Mouse (Mus musculus): ENCODE data around the gene Upk3bl. TPM values are rescaled to one million over a fixed set of nuclear protein-coding genes. Genes with fewer than 3 reads are reported as not detected.
"Not testable (repeated sequence)": the region's sequence is repeated elsewhere in the genome, so short reads cannot be mapped to it uniquely, and the experiment has no call there.

Gene Upk3bl
- polyA plus RNA-seq, 1 experiment from 2014 or later = 6.1 TPM

DNA sequence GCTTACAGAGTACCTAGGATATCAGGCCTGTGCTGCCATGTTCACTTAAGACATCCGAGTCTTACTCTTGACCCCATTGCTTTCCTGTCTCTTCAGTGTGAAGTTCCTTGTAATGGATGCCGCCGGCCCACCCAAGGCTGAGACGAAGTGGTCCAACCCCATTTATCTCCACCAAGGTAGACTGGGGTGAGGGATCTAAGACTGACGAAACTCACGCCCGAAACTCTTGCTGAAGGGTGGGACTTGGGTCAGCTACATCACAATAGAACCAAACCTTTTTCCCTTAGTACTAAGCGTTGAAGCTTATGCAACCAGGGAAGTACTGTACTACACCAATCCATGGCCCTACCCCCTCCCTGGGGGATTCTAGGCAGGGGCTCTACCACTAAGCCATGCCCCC is 12.6 kb upstream of the Upk3bl start:
- no peak for DNase-seq (ENCODE audit: low spot score)
- Histone ChIP-seq H3K9me3 (replicated peaks; ENCODE audit: low read length) (no peaks in the 10 kb centered on the region), H3K9ac (ENCODE audit: low read depth, low read length) (no peak overlapping the region), H3K4me2 (ENCODE audit: low read length) (no peak overlapping the region), H3K4me1 (replicated peaks; ENCODE audit: insufficient read depth, low read length) (0 out of 2 replicates have a peak, but pooled peaks cover 2% of the 10 kb centered on the region), H3K27ac (no peak overlapping the region), H3K36me3 (ENCODE audit: insufficient read depth, low read length) (no peaks in the 10 kb centered on the region), H3K4me3 (replicated peaks; ENCODE audit: low read depth, low read length) (no peak overlapping the region), H3K27me3 (ENCODE audit: insufficient read depth, low read length) (no peaks in the 10 kb centered on the region)
- ATAC-seq (replicated peaks; ENCODE audit: low FRiP score, low read depth) = no peak
- WGBS = 95% methylated on average over 8 of the region's 8 CpGs
- no peak for TF ChIP-seq CTCF (IDR thresholded peaks at IDR 0.05; ENCODE audit: low read depth)

DNA sequence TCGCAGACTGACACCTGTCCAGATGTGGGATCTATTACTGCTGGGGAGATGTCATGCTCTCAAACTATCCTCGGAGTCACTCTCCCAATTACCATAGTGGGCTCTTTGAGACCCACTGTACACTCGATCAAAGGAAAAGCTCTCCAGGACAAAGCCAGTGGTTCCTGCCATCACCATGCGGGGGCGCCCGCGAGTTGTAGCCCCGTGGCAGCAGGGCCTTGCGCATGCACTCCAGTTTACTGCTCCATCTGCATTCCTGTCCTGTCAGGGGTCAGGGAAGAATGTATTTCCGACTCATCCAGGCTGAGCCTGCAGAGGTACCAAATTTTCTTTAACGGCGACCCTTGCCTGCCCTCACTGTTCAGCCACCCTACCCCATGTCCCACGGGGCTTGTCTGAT is 9.4 kb upstream of the Upk3bl start:
- TF ChIP-seq CTCF (IDR thresholded peaks at IDR 0.05; ENCODE audit: low read depth) = peak; percentile 47
- 70% methylated on average over 13 of the region's 13 CpGs for WGBS
- no peaks in the 10 kb centered on the region for H3K9me3 ChIP-seq (replicated peaks; ENCODE audit: low read length)
- H3K4me3 ChIP-seq (replicated peaks; ENCODE audit: low read depth, low read length) = no peak overlapping the region
- no peaks in the 10 kb centered on the region for H3K27me3 ChIP-seq (ENCODE audit: insufficient read depth, low read length)
- H3K36me3 ChIP-seq (ENCODE audit: insufficient read depth, low read length) = no peaks in the 10 kb centered on the region
- DNase-seq (ENCODE audit: low spot score) (no peak), ATAC-seq (replicated peaks; ENCODE audit: low FRiP score, low read depth) (no peak)
- 0 out of 2 replicates have a peak, but pooled peaks cover 5% of the 10 kb centered on the region for H3K4me1 ChIP-seq (replicated peaks; ENCODE audit: insufficient read depth, low read length)
- no peak overlapping the region for H3K4me2 ChIP-seq (ENCODE audit: low read length)
- H3K9ac ChIP-seq (ENCODE audit: low read depth, low read length) = no peak overlapping the region
- H3K27ac ChIP-seq = no peak overlapping the region

DNA sequence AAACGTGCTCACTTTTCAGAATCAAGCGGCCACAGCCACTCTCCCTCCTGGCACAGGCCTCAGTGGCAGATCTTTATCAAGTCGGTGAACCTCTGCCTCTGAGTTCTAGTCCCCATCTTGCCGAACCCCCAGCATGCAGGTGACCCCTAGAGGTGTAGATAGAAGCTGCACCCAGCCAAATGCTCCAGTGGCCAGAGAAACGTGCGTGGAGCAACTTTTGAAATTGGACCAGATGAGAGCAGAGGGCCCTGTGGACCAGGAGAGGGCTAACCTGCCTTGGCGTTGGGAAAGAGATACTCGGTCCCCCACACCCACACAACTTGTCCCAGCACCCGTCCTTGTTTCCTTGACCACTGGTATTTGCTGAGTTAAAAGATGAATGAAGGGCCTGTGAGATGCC is 8.9 kb upstream of the Upk3bl start:
- DNase-seq (ENCODE audit: low spot score) = peak; percentile 41
- Histone ChIP-seq H3K36me3 (ENCODE audit: insufficient read depth, low read length) (no peaks in the 10 kb centered on the region), H3K9ac (ENCODE audit: low read depth, low read length) (no peak overlapping the region), H3K27me3 (ENCODE audit: insufficient read depth, low read length) (no peaks in the 10 kb centered on the region), H3K4me2 (ENCODE audit: low read length) (no peak overlapping the region), H3K4me1 (replicated peaks; ENCODE audit: insufficient read depth, low read length) (0 out of 2 replicates have a peak, but pooled peaks cover 10% of the 10 kb centered on the region), H3K4me3 (replicated peaks; ENCODE audit: low read depth, low read length) (no peak overlapping the region), H3K27ac (no peak overlapping the region), H3K9me3 (replicated peaks; ENCODE audit: low read length) (no peaks in the 10 kb centered on the region)
- no peak for ATAC-seq (replicated peaks; ENCODE audit: low FRiP score, low read depth)
- TF ChIP-seq CTCF (IDR thresholded peaks at IDR 0.05; ENCODE audit: low read depth) = peak; percentile 60; the same call in 1 of the 2 replicates
- whole genome bisulfite sequencing = 28% methylated on average over 9 of the region's 9 CpGs

DNA sequence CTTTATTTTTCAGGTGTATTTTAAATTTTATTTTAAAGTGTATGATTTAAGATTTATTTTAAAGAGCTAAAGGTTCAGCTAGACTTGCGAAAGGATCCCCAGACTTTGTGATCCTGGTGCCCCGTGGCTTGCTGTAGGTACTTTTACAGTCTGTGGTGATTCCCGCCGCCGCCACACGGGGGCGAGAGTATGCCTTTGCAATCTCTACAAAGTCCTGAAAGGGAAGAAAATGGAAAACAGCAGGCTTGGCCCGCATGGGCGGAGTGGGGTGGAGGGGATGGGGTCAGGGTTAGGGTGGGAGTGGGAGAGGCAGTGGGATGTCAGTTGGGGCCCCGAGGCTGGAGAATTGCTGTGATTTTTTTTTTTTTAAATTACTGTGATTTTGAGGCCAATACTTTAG is 8.3 kb upstream of the Upk3bl start:
- DNase-seq (ENCODE audit: low spot score) (peak; percentile 89), ATAC-seq (replicated peaks; ENCODE audit: low FRiP score, low read depth) (no peak)
- WGBS = under 1% methylated on average over 10 of the region's 10 CpGs
- no peak overlapping the region for H3K4me3 ChIP-seq (replicated peaks; ENCODE audit: low read depth, low read length)
- no peaks in the 10 kb centered on the region for H3K9me3 ChIP-seq (replicated peaks; ENCODE audit: low read length)
- TF ChIP-seq CTCF (IDR thresholded peaks at IDR 0.05; ENCODE audit: low read depth) = peak; percentile 87
- H3K27me3 ChIP-seq (ENCODE audit: insufficient read depth, low read length) = no peaks in the 10 kb centered on the region
- no peak overlapping the region for H3K27ac ChIP-seq
- H3K9ac ChIP-seq (ENCODE audit: low read depth, low read length) = no peak overlapping the region
- H3K4me1 ChIP-seq (replicated peaks; ENCODE audit: insufficient read depth, low read length) = peaks cover 10% of the 10 kb centered on the region; the same call in 1 of the 2 replicates
- H3K4me2 ChIP-seq (ENCODE audit: low read length) = no peak overlapping the region
- no peaks in the 10 kb centered on the region for H3K36me3 ChIP-seq (ENCODE audit: insufficient read depth, low read length)

DNA sequence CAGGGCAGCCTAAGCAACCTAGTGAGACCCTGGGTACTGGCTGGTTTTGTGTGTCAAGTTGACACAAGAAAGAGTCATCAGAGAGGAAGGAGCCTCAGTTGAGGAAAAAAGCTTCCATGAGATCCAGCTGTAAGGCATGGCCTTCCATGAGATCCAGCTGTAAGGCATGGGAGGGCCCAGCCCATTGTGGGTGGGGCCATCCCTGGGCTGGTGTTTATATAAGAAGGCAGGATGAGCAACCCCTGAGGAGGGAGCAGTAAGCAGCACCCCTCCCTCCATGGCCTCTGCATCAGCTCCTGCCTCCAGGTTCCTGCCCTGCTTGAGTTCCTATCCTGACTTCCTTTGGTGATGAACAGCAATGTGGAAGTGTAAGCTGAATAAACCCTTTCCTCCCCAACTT is 5.8 kb upstream of the Upk3bl start:
- not testable (repeated sequence) for DNase-seq (ENCODE audit: low spot score); H3K27ac ChIP-seq; H3K36me3 ChIP-seq (ENCODE audit: insufficient read depth, low read length); H3K9ac ChIP-seq (ENCODE audit: low read depth, low read length); ATAC-seq (replicated peaks; ENCODE audit: low FRiP score, low read depth); H3K4me2 ChIP-seq (ENCODE audit: low read length); H3K4me3 ChIP-seq (replicated peaks; ENCODE audit: low read depth, low read length); H3K9me3 ChIP-seq (replicated peaks; ENCODE audit: low read length); H3K27me3 ChIP-seq (ENCODE audit: insufficient read depth, low read length)
- peaks cover 22% of the 10 kb centered on the region for H3K4me1 ChIP-seq (replicated peaks; ENCODE audit: insufficient read depth, low read length)

DNA sequence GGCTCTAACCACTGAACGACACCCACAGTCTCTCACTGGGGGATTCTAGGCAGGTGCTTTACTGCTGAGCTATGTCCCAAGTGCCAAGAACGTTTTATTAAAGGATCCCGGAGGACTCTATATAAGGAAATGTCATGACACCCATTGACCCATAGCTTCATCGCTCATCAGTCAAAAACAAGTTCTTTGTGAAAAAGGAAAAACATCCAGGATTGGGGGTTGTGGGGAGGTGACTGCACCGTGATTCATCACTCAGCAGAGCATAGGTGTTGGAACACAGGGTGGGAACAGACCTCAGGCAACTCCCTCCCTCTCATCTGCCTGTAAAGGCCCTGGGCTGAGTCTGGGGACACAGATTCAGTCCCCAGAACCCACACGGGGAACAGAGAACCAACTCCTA is 4.4 kb upstream of the Upk3bl start:
- Histone ChIP-seq H3K27me3 (ENCODE audit: insufficient read depth, low read length) (no peaks in the 10 kb centered on the region), H3K4me1 (replicated peaks; ENCODE audit: insufficient read depth, low read length) (peaks cover 22% of the 10 kb centered on the region), H3K9ac (ENCODE audit: low read depth, low read length) (no peak overlapping the region), H3K36me3 (ENCODE audit: insufficient read depth, low read length) (no peaks in the 10 kb centered on the region), H3K27ac (peak overlapping the region; percentile 60), H3K4me3 (replicated peaks; ENCODE audit: low read depth, low read length) (no peak overlapping the region), H3K9me3 (replicated peaks; ENCODE audit: low read length) (no peaks in the 10 kb centered on the region), H3K4me2 (ENCODE audit: low read length) (no peak overlapping the region)
- ATAC-seq (replicated peaks; ENCODE audit: low FRiP score, low read depth) = no peak
- DNase-seq (ENCODE audit: low spot score) = peak; percentile 83
- TF ChIP-seq CTCF (IDR thresholded peaks at IDR 0.05; ENCODE audit: low read depth) = no peak
- WGBS = 9% methylated on average over 6 of the region's 6 CpGs
